Mouse (Mus musculus): ENCODE results near the gene Clcnkb. TPM values are rescaled to one million over a fixed set of nuclear protein-coding genes. Genes with fewer than 3 reads are reported as not detected.

The Clcnkb gene
- polyA plus RNA-seq, 1 experiment from 2014 or later = not detected

- ATAC-seq = no peak
- no peaks in the 10 kb centered on the region for H3K36me3 ChIP-seq (ENCODE audit: control insufficient read depth, insufficient read depth)
- H3K4me2 ChIP-seq (ENCODE audit: low read length) = no peak overlapping the region
- H3K27me3 ChIP-seq (replicated peaks; ENCODE audit: control insufficient read depth, insufficient read depth, low read length) = no peaks in the 10 kb centered on the region
- no peaks in the 10 kb centered on the region for H3K9me3 ChIP-seq (ENCODE audit: control insufficient read depth, low read length)
- H3K4me3 ChIP-seq (replicated peaks; ENCODE audit: low read length) = no peak overlapping the region
- 93% methylated on average over 14 of the region's 14 CpGs for WGBS
- H3K4me1 ChIP-seq (replicated peaks; ENCODE audit: control insufficient read depth, insufficient read depth, low read length) = peaks cover 15% of the 10 kb centered on the region
- no peak overlapping the region for H3K27ac ChIP-seq (ENCODE audit: low read length)
- H3K9ac ChIP-seq (replicated peaks; ENCODE audit: low read depth, low read length) = no peak overlapping the region
Measured at GRCm38 (mm10) chr4:141456193-141456938, 40.6 kb upstream of the Clcnkb start.

- H3K27ac ChIP-seq (ENCODE audit: low read length) = no peak overlapping the region
- H3K27me3 ChIP-seq (replicated peaks; ENCODE audit: control insufficient read depth, insufficient read depth, low read length) = no peaks in the 10 kb centered on the region
- peak; percentile 20; the same call in 1 of the 2 replicates for ATAC-seq
- WGBS = 80% methylated on average over 4 of the region's 4 CpGs
- H3K36me3 ChIP-seq (ENCODE audit: control insufficient read depth, insufficient read depth) = no peaks in the 10 kb centered on the region
- H3K4me3 ChIP-seq (replicated peaks; ENCODE audit: low read length) = no peak overlapping the region
- H3K4me1 ChIP-seq (replicated peaks; ENCODE audit: control insufficient read depth, insufficient read depth, low read length) = peaks cover 13% of the 10 kb centered on the region
- no peak overlapping the region for H3K9ac ChIP-seq (replicated peaks; ENCODE audit: low read depth, low read length)
- H3K9me3 ChIP-seq (ENCODE audit: control insufficient read depth, low read length) = no peaks in the 10 kb centered on the region
- no peak overlapping the region for H3K4me2 ChIP-seq (ENCODE audit: low read length)
Measured at GRCm38 (mm10) chr4:141455526-141455925, 39.7 kb upstream of the Clcnkb start.

GRCm38 (mm10) chr4:141454581-141455350 is 39.0 kb upstream of the Clcnkb start:
- Histone ChIP-seq H3K4me1 (replicated peaks; ENCODE audit: control insufficient read depth, insufficient read depth, low read length) (peaks cover 13% of the 10 kb centered on the region), H3K9ac (replicated peaks; ENCODE audit: low read depth, low read length) (no peak overlapping the region), H3K4me2 (ENCODE audit: low read length) (no peak overlapping the region), H3K27me3 (replicated peaks; ENCODE audit: control insufficient read depth, insufficient read depth, low read length) (no peaks in the 10 kb centered on the region), H3K27ac (ENCODE audit: low read length) (no peak overlapping the region), H3K9me3 (ENCODE audit: control insufficient read depth, low read length) (no peaks in the 10 kb centered on the region), H3K36me3 (ENCODE audit: control insufficient read depth, insufficient read depth) (no peaks in the 10 kb centered on the region; the same call in 1 of the 2 replicates), H3K4me3 (replicated peaks; ENCODE audit: low read length) (no peak overlapping the region)
- 77% methylated on average over 14 of the region's 14 CpGs for WGBS
- no peak for ATAC-seq

GRCm38 (mm10) chr4:141451916-141452450 is 36.2 kb upstream of the Clcnkb start:
- Histone ChIP-seq H3K9ac (replicated peaks; ENCODE audit: low read depth, low read length) (no peak overlapping the region), H3K4me1 (replicated peaks; ENCODE audit: control insufficient read depth, insufficient read depth, low read length) (peaks cover 3% of the 10 kb centered on the region; the same call in 1 of the 2 replicates), H3K27ac (ENCODE audit: low read length) (no peak overlapping the region), H3K9me3 (ENCODE audit: control insufficient read depth, low read length) (no peaks in the 10 kb centered on the region), H3K4me3 (replicated peaks; ENCODE audit: low read length) (no peak overlapping the region), H3K27me3 (replicated peaks; ENCODE audit: control insufficient read depth, insufficient read depth, low read length) (no peaks in the 10 kb centered on the region), H3K36me3 (ENCODE audit: control insufficient read depth, insufficient read depth) (peaks cover 18% of the 10 kb centered on the region), H3K4me2 (ENCODE audit: low read length) (no peak overlapping the region)
- no peak for ATAC-seq
- WGBS = 95% methylated on average over 9 of the region's 9 CpGs

- Histone ChIP-seq H3K4me2 (ENCODE audit: low read length) (no peak overlapping the region), H3K4me3 (replicated peaks; ENCODE audit: low read length) (no peak overlapping the region), H3K27ac (ENCODE audit: low read length) (no peak overlapping the region), H3K9me3 (ENCODE audit: control insufficient read depth, low read length) (no peaks in the 10 kb centered on the region), H3K36me3 (ENCODE audit: control insufficient read depth, insufficient read depth) (peaks cover 18% of the 10 kb centered on the region), H3K4me1 (replicated peaks; ENCODE audit: control insufficient read depth, insufficient read depth, low read length) (peaks cover 6% of the 10 kb centered on the region), H3K27me3 (replicated peaks; ENCODE audit: control insufficient read depth, insufficient read depth, low read length) (no peaks in the 10 kb centered on the region), H3K9ac (replicated peaks; ENCODE audit: low read depth, low read length) (no peak overlapping the region)
- ATAC-seq = no peak
- 90% methylated on average over 2 of the region's 2 CpGs for WGBS
Measured at GRCm38 (mm10) chr4:141451251-141451650, 35.4 kb upstream of the Clcnkb start.

GRCm38 (mm10) chr4:141446211-141446610 is 30.4 kb upstream of the Clcnkb start:
- H3K36me3 ChIP-seq (ENCODE audit: control insufficient read depth, insufficient read depth) = peaks cover 18% of the 10 kb centered on the region
- no peak overlapping the region for H3K4me2 ChIP-seq (ENCODE audit: low read length)
- no peak overlapping the region for H3K27ac ChIP-seq (ENCODE audit: low read length)
- no peaks in the 10 kb centered on the region for H3K27me3 ChIP-seq (replicated peaks; ENCODE audit: control insufficient read depth, insufficient read depth, low read length)
- WGBS = 70% methylated on average over 7 of the region's 7 CpGs
- no peak overlapping the region for H3K4me3 ChIP-seq (replicated peaks; ENCODE audit: low read length)
- no peaks in the 10 kb centered on the region for H3K9me3 ChIP-seq (ENCODE audit: control insufficient read depth, low read length)
- H3K9ac ChIP-seq (replicated peaks; ENCODE audit: low read depth, low read length) = no peak overlapping the region
- no peak for ATAC-seq
- H3K4me1 ChIP-seq (replicated peaks; ENCODE audit: control insufficient read depth, insufficient read depth, low read length) = peaks cover 21% of the 10 kb centered on the region

GRCm38 (mm10) chr4:141445328-141445720 is 29.5 kb upstream of the Clcnkb start:
- Histone ChIP-seq H3K27ac (ENCODE audit: low read length) (peak overlapping the region; percentile 80; the same call in 1 of the 2 replicates), H3K4me2 (ENCODE audit: low read length) (peak overlapping the region; percentile 93), H3K4me3 (replicated peaks; ENCODE audit: low read length) (peak overlapping the region; percentile 96), H3K9ac (replicated peaks; ENCODE audit: low read depth, low read length) (peak overlapping the region; percentile 97), H3K27me3 (replicated peaks; ENCODE audit: control insufficient read depth, insufficient read depth, low read length) (no peaks in the 10 kb centered on the region), H3K4me1 (replicated peaks; ENCODE audit: control insufficient read depth, insufficient read depth, low read length) (peaks cover 21% of the 10 kb centered on the region), H3K36me3 (ENCODE audit: control insufficient read depth, insufficient read depth) (peaks cover 18% of the 10 kb centered on the region), H3K9me3 (ENCODE audit: control insufficient read depth, low read length) (no peaks in the 10 kb centered on the region)
- 16% methylated on average over 14 of the region's 14 CpGs for WGBS
- ATAC-seq = no peak

GRCm38 (mm10) chr4:141444451-141445327 is 28.9 kb upstream of the Clcnkb start, which contains the start of gene Zbtb17:
Gene Zbtb17 (plus strand): TSS chr4:141444654.
- H3K9me3 ChIP-seq (ENCODE audit: control insufficient read depth, low read length) = no peaks in the 10 kb centered on the region
- peak within 1 kb of the TSS; percentile 97 for H3K9ac ChIP-seq (replicated peaks; ENCODE audit: low read depth, low read length)
- H3K36me3 ChIP-seq (ENCODE audit: control insufficient read depth, insufficient read depth) = peaks cover 18% of the 10 kb centered on the region
- no peaks in the 10 kb centered on the region for H3K27me3 ChIP-seq (replicated peaks; ENCODE audit: control insufficient read depth, insufficient read depth, low read length)
- WGBS = under 1% methylated on average over 75 of the region's 102 CpGs
- H3K27ac ChIP-seq (ENCODE audit: low read length) = peak within 1 kb of the TSS; percentile 80
- peak within 1 kb of the TSS; percentile 96 for H3K4me3 ChIP-seq (replicated peaks; ENCODE audit: low read length)
- H3K4me1 ChIP-seq (replicated peaks; ENCODE audit: control insufficient read depth, insufficient read depth, low read length) = peaks cover 21% of the 10 kb centered on the region
- ATAC-seq = peak; percentile 96
- peak within 1 kb of the TSS; percentile 93 for H3K4me2 ChIP-seq (ENCODE audit: low read length)

Data from forebrain, embryonic 16.5 days (tissue).